Mouse (Mus musculus): ENCODE data around the gene Myh10. TPM values are rescaled to one million over a fixed set of nuclear protein-coding genes. Genes with fewer than 3 reads are reported as not detected.

Myh10 gene
- 40.4 TPM for polyA plus RNA-seq (2014; fragmentation: Illumina TruSeq; extraction: RNeasy Lipid Tissue Mini Kit (QIAGEN cat#74804); ENCODE audit: low read depth, low replicate concordance)

GRCm38 (mm10) chr11:68691321-68692009 lies at the start of gene Myh10:
Gene Myh10 (plus strand): TSS chr11:68691559.

Other genes with a start within 250 kb of the Myh10 start
- 4.0 TPM for gene Pik3r6, start 188.5 kb upstream of the Myh10 start, polyA plus RNA-seq (2014; fragmentation: Illumina TruSeq; extraction: RNeasy Lipid Tissue Mini Kit (QIAGEN cat#74804); ENCODE audit: low read depth, low replicate concordance)
- gene Mfsd6l, start 135.4 kb upstream of the Myh10 start, polyA plus RNA-seq (2014; fragmentation: Illumina TruSeq; extraction: RNeasy Lipid Tissue Mini Kit (QIAGEN cat#74804); ENCODE audit: low read depth, low replicate concordance) = 3.5 TPM
- 2.2 TPM for gene Ccdc42, start 104.5 kb upstream of the Myh10 start, polyA plus RNA-seq (2014; fragmentation: Illumina TruSeq; extraction: RNeasy Lipid Tissue Mini Kit (QIAGEN cat#74804); ENCODE audit: low read depth, low replicate concordance)
- 59.2 TPM for gene Ndel1, start 180.3 kb downstream of the Myh10 start, polyA plus RNA-seq (2014; fragmentation: Illumina TruSeq; extraction: RNeasy Lipid Tissue Mini Kit (QIAGEN cat#74804); ENCODE audit: low read depth, low replicate concordance)
- 0.14 TPM for gene Rnf222, start 197.0 kb downstream of the Myh10 start, polyA plus RNA-seq (2014; fragmentation: Illumina TruSeq; extraction: RNeasy Lipid Tissue Mini Kit (QIAGEN cat#74804); ENCODE audit: low read depth, low replicate concordance)
- gene Rpl26, start 210.0 kb downstream of the Myh10 start, polyA plus RNA-seq (2014; fragmentation: Illumina TruSeq; extraction: RNeasy Lipid Tissue Mini Kit (QIAGEN cat#74804); ENCODE audit: low read depth, low replicate concordance) = 2,612 TPM
- gene Odf4, start 235.5 kb downstream of the Myh10 start, polyA plus RNA-seq (2014; fragmentation: Illumina TruSeq; extraction: RNeasy Lipid Tissue Mini Kit (QIAGEN cat#74804); ENCODE audit: low read depth, low replicate concordance) = 8.8 TPM

All from adipose tissue, adult 10 weeks (tissue).